Mouse (Mus musculus) small intestine, adult 2 months (tissue): Measurements from ENCODE around the gene Ccdc155.

Experiments used
- CTCF ChIP-seq: fragments of 200-500 bp; IDR thresholded peaks from 2 replicates; pipeline ENCODE4 v1.5.1; 2012; ENCODE audit warnings: low read depth, mild to moderate bottlenecking, control low read depth, inconsistent platforms, low read length, moderate library complexity, mixed read lengths; ENCODE audit not compliant: insufficient replicate concordance, insufficient read length; ENCODE audit errors: extremely low read depth
- POLR2A ChIP-seq: fragments of 200-500 bp; IDR thresholded peaks from 2 replicates; pipeline ENCODE4 v1.6.1; 2012; ENCODE audit warnings: low read depth, mild to moderate bottlenecking, control low read depth, inconsistent platforms, low read length, moderate library complexity

DNA sequence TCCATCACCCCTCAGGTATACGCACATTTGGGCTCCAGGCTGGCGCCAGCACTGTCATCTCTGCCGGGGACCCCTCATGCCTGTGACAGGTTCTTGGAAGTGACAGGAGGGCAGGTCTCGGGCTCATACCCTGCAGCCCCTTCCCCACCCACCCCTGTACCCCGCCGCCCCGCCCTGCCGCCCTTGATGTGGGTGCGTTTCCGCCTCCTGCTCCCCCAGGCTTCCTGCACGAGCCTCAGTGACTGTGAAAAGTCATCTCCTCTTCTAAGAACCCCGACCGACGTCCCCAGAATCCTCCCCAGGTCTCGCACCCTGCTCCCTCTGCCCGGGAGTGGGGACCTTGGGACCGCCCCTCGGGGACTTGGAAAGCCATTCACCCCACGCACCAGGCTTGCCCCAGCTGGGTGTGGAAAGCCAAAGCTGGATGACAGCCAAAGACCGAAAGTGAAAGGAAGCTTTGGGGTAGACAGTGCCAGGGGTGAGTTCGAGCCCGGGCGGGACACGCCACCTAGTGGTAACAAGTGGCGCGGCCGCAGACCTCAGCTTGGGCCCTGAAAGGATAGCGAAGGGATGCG lies 68.6 kb downstream of the Ccdc155 start, which contains the start of the genes Gm45713 and Flt3l:
- TF ChIP-seq POLR2A, result peak; percentile 40; the same call in 1 of the 2 replicates
- TF ChIP-seq CTCF, result peak; percentile 95
